Mouse (Mus musculus): ENCODE measurements around the gene Zfp330.

GRCm38 (mm10) chr8:82777945-82778344 is 4.0 kb upstream of the Zfp330 start:
- no peak for TF ChIP-seq CTCF (conservative IDR thresholded peaks at IDR 0.05; ENCODE audit: insufficient read depth, insufficient read length, low read depth, low read length)
- TF ChIP-seq POLR2A (IDR thresholded peaks at IDR 0.05; ENCODE audit: low read depth, low read length): no peak
